Mouse (Mus musculus) stomach, postnatal 0 days (tissue): Measurements from ENCODE around the gene Neurl4.

ENCODE experiments used
- CTCF ChIP-seq: IDR thresholded peaks from 2 replicates; pipeline ENCODE4 v1.5.1; 2016; ENCODE audit warnings: antibody characterized with exemption, low read depth, mild to moderate bottlenecking, moderate library complexity
- EP300 ChIP-seq: optimal IDR thresholded peaks from 2 replicates; pipeline ENCODE3; 2016; ENCODE audit warnings: antibody characterized with exemption

DNA sequence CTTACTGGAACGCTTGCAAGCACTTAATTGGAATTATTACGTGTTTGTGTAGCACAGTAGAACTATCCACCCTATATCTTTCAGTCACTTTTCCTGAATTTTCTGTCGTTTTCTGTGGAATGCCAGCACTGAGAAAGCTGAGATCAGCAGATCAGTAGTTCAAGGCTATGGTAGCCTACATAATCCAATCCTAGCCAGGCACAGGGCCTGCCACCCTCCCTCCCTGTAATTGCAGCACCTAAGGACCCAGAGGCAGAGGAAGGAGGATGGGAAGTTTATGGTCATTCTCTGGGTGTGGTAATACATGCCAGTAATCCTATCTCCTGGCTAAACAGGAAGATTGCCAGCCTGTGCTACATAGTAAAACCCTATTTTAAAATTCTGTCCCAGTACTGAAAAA lies 21.9 kb downstream of the Neurl4 start:
- TF ChIP-seq CTCF (no peak), EP300 (no peak)
